Mouse (Mus musculus) limb, embryonic 12.5 days (tissue): Measurements from ENCODE around the gene Cenpf. TPM values are rescaled to one million over a fixed set of nuclear protein-coding genes. Genes with fewer than 3 reads are reported as not detected.

Source experiments
- ATAC-seq: fragments of 200-750 bp; cut with Nextera tagmentation; 2 replicates; pipeline ENCODE4 v1.8.0; 2017; ENCODE audit warnings: low read depth, moderate TSS enrichment; ENCODE audit not compliant: insufficient number of reproducible peaks, insufficient read depth, low FRiP score, low TSS enrichment
- H3K27ac ChIP-seq: fragments of 300-500 bp; sonication (generic); 2 replicates; pipeline ENCODE4 v1.5.1; 2016; ENCODE audit warnings: mild to moderate bottlenecking, moderate library complexity
- H3K27me3 ChIP-seq: fragments of 300-500 bp; sonication (generic); 2 replicates; pipeline ENCODE4 v1.6.1; 2016; ENCODE audit warnings: mild to moderate bottlenecking, moderate library complexity
- H3K36me3 ChIP-seq: fragments of 300-500 bp; sonication (generic); 2 replicates; pipeline ENCODE4 v1.6.1; 2016; ENCODE audit warnings: mild to moderate bottlenecking, moderate library complexity
- H3K4me1 ChIP-seq: fragments of 300-500 bp; sonication (generic); replicated peaks from 2 replicates; pipeline ENCODE4 v1.6.1; 2016
- H3K4me2 ChIP-seq: fragments of 300-500 bp; sonication (generic); 2 replicates; pipeline ENCODE4 v1.6.1; 2016; ENCODE audit warnings: mild to moderate bottlenecking, moderate library complexity
- H3K4me3 ChIP-seq: fragments of 300-500 bp; sonication (generic); replicated peaks from 2 replicates; pipeline ENCODE4 v1.5.1; 2016; ENCODE audit warnings: mild to moderate bottlenecking
- H3K9ac ChIP-seq: fragments of 300-500 bp; sonication (generic); replicated peaks from 2 replicates; pipeline ENCODE4 v1.6.1; 2016; ENCODE audit warnings: mild to moderate bottlenecking, moderate library complexity
- H3K9me3 ChIP-seq: fragments of 300-500 bp; sonication (generic); 2 replicates; pipeline ENCODE4 v1.6.1; 2016; ENCODE audit warnings: mild to moderate bottlenecking, moderate library complexity
- WGBS: fragments of 180-500 bp; shearing (Covaris S2); methylation state at CpG from one replicate; pipeline ENCODE4 v1.1.7; 2016; 5-methylcytosine and 5-hydroxymethylcytosine counted together
- polyA plus RNA-seq: library from polyadenylated mRNA; unstranded; fragments of >200 nt; fragmentation: Nextera tagmentation; extraction: Ambion mirVana; gene quantifications from 2 replicates; pipeline ENCODE4 v1.2.1, GENCODE M21; 2016

The Cenpf gene
- polyA plus RNA-seq, 1 experiment from 2014 or later, result 100 TPM

GRCm38 (mm10) chr1:189630026-189630425 is 57.9 kb downstream of the Cenpf start:
- H3K9me3 ChIP-seq, result no peaks in the 10 kb centered on the region
- H3K4me3 ChIP-seq, result no peak overlapping the region
- no peak overlapping the region for H3K4me2 ChIP-seq
- no peak overlapping the region for H3K9ac ChIP-seq
- H3K36me3 ChIP-seq, result no peaks in the 10 kb centered on the region
- whole genome bisulfite sequencing, result 84% methylated on average over 6 of the region's 6 CpGs
- no peak overlapping the region for H3K27ac ChIP-seq
- H3K27me3 ChIP-seq, result no peaks in the 10 kb centered on the region
- H3K4me1 ChIP-seq, result peaks cover 10% of the 10 kb centered on the region
- no peak for ATAC-seq

DNA sequence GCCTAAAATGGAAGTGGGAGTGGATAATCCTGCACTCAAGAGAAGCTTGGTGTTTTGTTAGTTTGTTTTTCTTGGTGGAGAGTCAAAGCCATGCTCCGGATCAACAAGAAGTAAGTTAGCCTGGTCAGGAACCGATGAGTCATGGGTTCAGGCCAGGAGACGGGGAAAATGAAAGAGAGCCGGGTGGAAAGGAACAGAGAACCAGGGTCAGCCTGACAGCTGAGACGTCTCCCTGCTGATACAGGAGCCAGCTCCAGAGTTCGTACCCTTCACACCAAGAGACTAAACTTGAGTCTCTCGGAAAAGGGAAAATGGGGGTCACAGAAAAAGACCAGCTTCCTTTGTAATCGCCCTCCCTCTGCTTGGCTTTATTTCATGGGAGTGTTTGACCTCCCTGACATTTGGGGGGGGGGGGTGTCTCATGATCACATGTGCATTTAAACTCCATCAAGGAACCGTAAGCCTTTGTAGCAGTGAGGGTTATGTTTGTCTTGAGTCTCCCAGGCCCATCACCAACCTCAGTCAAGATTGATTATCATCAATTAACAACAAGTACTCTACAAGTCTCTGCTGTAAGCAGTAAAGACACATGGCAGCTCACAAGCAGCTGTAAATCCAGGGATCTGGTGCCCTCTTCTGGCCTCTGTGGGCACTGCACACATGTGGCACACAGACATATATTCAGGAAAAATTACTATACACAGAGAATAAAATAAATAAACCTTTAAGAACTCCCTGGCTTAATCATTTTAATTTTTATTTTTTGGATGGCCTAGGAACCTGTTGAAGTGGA is 59.7 kb downstream of the Cenpf start:
- H3K27ac ChIP-seq, result no peak overlapping the region
- no peaks in the 10 kb centered on the region for H3K9me3 ChIP-seq

GRCm38 (mm10) chr1:189624756-189625155 is 63.1 kb downstream of the Cenpf start:
- Histone ChIP-seq H3K36me3 (no peaks in the 10 kb centered on the region), H3K9me3 (no peaks in the 10 kb centered on the region), H3K4me2 (no peak overlapping the region), H3K27ac (no peak overlapping the region), H3K4me3 (no peak overlapping the region), H3K9ac (no peak overlapping the region), H3K27me3 (no peaks in the 10 kb centered on the region), H3K4me1 (no peaks in the 10 kb centered on the region)
- 84% methylated on average over 7 of the region's 7 CpGs for WGBS
- ATAC-seq, result no peak

More for the DNA sequence above, 59.7 kb downstream of the Cenpf start:
- no peak for ATAC-seq
- H3K4me3 ChIP-seq, result no peak overlapping the region
- H3K36me3 ChIP-seq, result no peaks in the 10 kb centered on the region
- no peak overlapping the region for H3K4me2 ChIP-seq
- H3K9ac ChIP-seq, result no peak overlapping the region
- WGBS, result 68% methylated on average over 9 of the region's 9 CpGs
- peaks cover 10% of the 10 kb centered on the region for H3K4me1 ChIP-seq
- no peaks in the 10 kb centered on the region for H3K27me3 ChIP-seq

GRCm38 (mm10) chr1:189618970-189619740 is 68.7 kb downstream of the Cenpf start:
- H3K27me3 ChIP-seq, result no peaks in the 10 kb centered on the region
- peak overlapping the region; percentile 21; the same call in 1 of the 2 replicates for H3K4me2 ChIP-seq
- no peak overlapping the region for H3K9ac ChIP-seq
- 32% methylated on average over 13 of the region's 13 CpGs for WGBS
- H3K27ac ChIP-seq, result peak overlapping the region; percentile 56; the same call in 1 of the 2 replicates
- peak; percentile 80 for ATAC-seq
- H3K4me1 ChIP-seq, result peaks cover 9% of the 10 kb centered on the region
- H3K9me3 ChIP-seq, result no peaks in the 10 kb centered on the region
- H3K4me3 ChIP-seq, result no peak overlapping the region
- H3K36me3 ChIP-seq, result no peaks in the 10 kb centered on the region

- peaks cover 13% of the 10 kb centered on the region for H3K4me1 ChIP-seq
- no peaks in the 10 kb centered on the region for H3K9me3 ChIP-seq
- no peaks in the 10 kb centered on the region for H3K36me3 ChIP-seq
- H3K9ac ChIP-seq, result no peak overlapping the region
- no peak for ATAC-seq
- H3K4me3 ChIP-seq, result no peak overlapping the region
- H3K27ac ChIP-seq, result no peak overlapping the region
- H3K27me3 ChIP-seq, result no peaks in the 10 kb centered on the region
- 84% methylated on average over 5 of the region's 5 CpGs for WGBS
- H3K4me2 ChIP-seq, result no peak overlapping the region
These were observed 70.5 kb downstream of the Cenpf start for GRCm38 (mm10) chr1:189617381-189617780.

- no peak for ATAC-seq
- H3K36me3 ChIP-seq, result no peaks in the 10 kb centered on the region
These were observed 72.6 kb downstream of the Cenpf start for GRCm38 (mm10) chr1:189615246-189615645.

GRCm38 (mm10) chr1:189613076-189613475 is 74.8 kb downstream of the Cenpf start:
- no peak for ATAC-seq
- peaks cover 11% of the 10 kb centered on the region for H3K4me1 ChIP-seq

More at GRCm38 (mm10) chr1:189615246-189615645, 72.6 kb downstream of the Cenpf start:
- Histone ChIP-seq H3K9me3 (no peaks in the 10 kb centered on the region), H3K27me3 (no peaks in the 10 kb centered on the region), H3K4me3 (no peak overlapping the region), H3K4me2 (no peak overlapping the region), H3K4me1 (peaks cover 13% of the 10 kb centered on the region), H3K9ac (no peak overlapping the region), H3K27ac (no peak overlapping the region)
- WGBS, result 85% methylated on average over 7 of the region's 7 CpGs

GRCm38 (mm10) chr1:189611775-189612174 is 76.1 kb downstream of the Cenpf start:
- ATAC-seq, result no peak
- H3K27ac ChIP-seq, result no peak overlapping the region
- H3K9ac ChIP-seq, result no peak overlapping the region
- H3K4me1 ChIP-seq, result peaks cover 11% of the 10 kb centered on the region
- no peaks in the 10 kb centered on the region for H3K36me3 ChIP-seq
- H3K27me3 ChIP-seq, result no peaks in the 10 kb centered on the region
- H3K9me3 ChIP-seq, result no peaks in the 10 kb centered on the region
- no peak overlapping the region for H3K4me3 ChIP-seq
- H3K4me2 ChIP-seq, result no peak overlapping the region
- 71% methylated on average over 4 of the region's 4 CpGs for WGBS

More at GRCm38 (mm10) chr1:189613076-189613475, 74.8 kb downstream of the Cenpf start:
- Histone ChIP-seq H3K9me3 (no peaks in the 10 kb centered on the region), H3K4me2 (no peak overlapping the region), H3K9ac (no peak overlapping the region), H3K4me3 (no peak overlapping the region), H3K36me3 (no peaks in the 10 kb centered on the region), H3K27ac (no peak overlapping the region), H3K27me3 (no peaks in the 10 kb centered on the region)
- 49% methylated on average over 7 of the region's 7 CpGs for WGBS

GRCm38 (mm10) chr1:189608640-189609039 is 79.2 kb downstream of the Cenpf start:
- H3K4me2 ChIP-seq, result no peak overlapping the region
- no peak overlapping the region for H3K4me3 ChIP-seq
- no peak overlapping the region for H3K27ac ChIP-seq
- H3K9me3 ChIP-seq, result peaks cover 5% of the 10 kb centered on the region; the same call in 1 of the 2 replicates
- no peaks in the 10 kb centered on the region for H3K27me3 ChIP-seq
- H3K4me1 ChIP-seq, result peaks cover 11% of the 10 kb centered on the region
- 12% methylated on average over 5 of the region's 5 CpGs for WGBS
- no peaks in the 10 kb centered on the region for H3K36me3 ChIP-seq
- no peak overlapping the region for H3K9ac ChIP-seq
- no peak for ATAC-seq

GRCm38 (mm10) chr1:189608039-189608438 is 79.8 kb downstream of the Cenpf start:
- Histone ChIP-seq H3K36me3 (no peaks in the 10 kb centered on the region), H3K9ac (no peak overlapping the region), H3K4me1 (peaks cover 9% of the 10 kb centered on the region), H3K4me2 (no peak overlapping the region), H3K9me3 (peaks cover 5% of the 10 kb centered on the region; the same call in 1 of the 2 replicates), H3K27me3 (no peaks in the 10 kb centered on the region), H3K27ac (no peak overlapping the region), H3K4me3 (no peak overlapping the region)
- 76% methylated on average over 3 of the region's 3 CpGs for WGBS
- ATAC-seq, result no peak

- ATAC-seq, result no peak
- H3K4me1 ChIP-seq, result peaks cover 7% of the 10 kb centered on the region
These were observed 82.2 kb downstream of the Cenpf start for GRCm38 (mm10) chr1:189605598-189606126.

More at GRCm38 (mm10) chr1:189605598-189606126, 82.2 kb downstream of the Cenpf start:
- Histone ChIP-seq H3K9me3 (peaks cover 5% of the 10 kb centered on the region; the same call in 1 of the 2 replicates), H3K9ac (no peak overlapping the region), H3K36me3 (no peaks in the 10 kb centered on the region), H3K4me2 (no peak overlapping the region), H3K4me3 (no peak overlapping the region), H3K27ac (no peak overlapping the region), H3K27me3 (no peaks in the 10 kb centered on the region)
- 94% methylated on average over 8 of the region's 8 CpGs for WGBS
